Mouse (Mus musculus): ENCODE measurements around the gene Nr1d2. TPM values are rescaled to one million over a fixed set of nuclear protein-coding genes. Genes with fewer than 3 reads are reported as not detected.

Nr1d2 gene
- polyA plus RNA-seq (2014; fragmentation: Illumina TruSeq; extraction: RNeasy Lipid Tissue Mini Kit (QIAGEN cat#74804); ENCODE audit: low replicate concordance), result 138 TPM

GRCm38 (mm10) chr14:18238750-18239731 lies at the start of gene Nr1d2:
TSS of gene Nr1d2 (minus strand) at chr14:18239127.

GRCm38 (mm10) chr14:18270529-18271441 lies 31.9 kb upstream of the Nr1d2 start, which contains the start of the genes Nkiras1 and Rpl15:
TSS of gene Nkiras1 (plus strand) at chr14:18271136.
TSS of gene Rpl15 (minus strand) at chr14:18271391.

Other genes with a start within 250 kb of the Nr1d2 start
- gene Nkiras1, start 32.0 kb upstream of the Nr1d2 start, polyA plus RNA-seq (2014; fragmentation: Illumina TruSeq; extraction: RNeasy Lipid Tissue Mini Kit (QIAGEN cat#74804); ENCODE audit: low replicate concordance), result 46.6 TPM
- 116 TPM for gene Rpl15, start 32.3 kb upstream of the Nr1d2 start, polyA plus RNA-seq (2014; fragmentation: Illumina TruSeq; extraction: RNeasy Lipid Tissue Mini Kit (QIAGEN cat#74804); ENCODE audit: low replicate concordance)
- 145 TPM for gene Ube2e1, start 92.7 kb upstream of the Nr1d2 start, polyA plus RNA-seq (2014; fragmentation: Illumina TruSeq; extraction: RNeasy Lipid Tissue Mini Kit (QIAGEN cat#74804); ENCODE audit: low replicate concordance)

Data from small intestine, adult 10 weeks (tissue).